13 mouse cellular contexts compared by ENCODE assay signal in genomic region chr7:78390019-78390418, GRCm38 (mm10).
A peak's percentile ranks its signal among the peaks of the same experiment; 100 is the strongest.
DNase-seq lines count a peak whose midpoint lies in the region.
"Had no signal": no experiment of that assay in that cellular context is flagged by ENCODE, and none has a peak within 500 bp of the region (broad histone marks: within the 10 kb centered on the region; RNA-seq: fewer than 3 reads in every experiment).

No protein-coding gene starts in this region.

- peak; percentile 76 for DNase-seq in heart, adult 11 months
- no peak for DNase-seq in heart, postnatal 10 days
- DNase-seq in brain, adult 2 months (ENCODE audit: low read depth, low spot score) = peak; percentile 97
- DNase-seq in cerebellum, adult 9-10 months = peak; percentile 96
- DNase-seq in layer of hippocampus, adult 9-10 months (ENCODE audit: low spot score) = peak; percentile 56
- no peak for DNase-seq in c-Kit-positive CD71-positive TER-119-positive erythroid progenitor cells, embryonic 14.5 days (ENCODE audit: low spot score)
- DNase-seq in heart, adult 8-10 months (ENCODE audit: low spot score) = no peak
- no peak for DNase-seq in adrenal gland, postnatal 10 days
- DNase-seq: adrenal gland, postnatal 25 days; gastrocnemius, postnatal 14 days; kidney, postnatal 14 days; liver, embryonic 13.5 days; lung, postnatal 10 days had no signal

- intact Hi-C loops in heart, postnatal 10 days (cut with DNase I) = no loop called here

Comparison
In these comparisons a context has a peak if more than half of its experiments do, and no peak if none do; other contexts are left out.
1. DNase-seq: peak in heart, adult 11 months (single experiment), brain, adult 2 months (single experiment), cerebellum, adult 9-10 months (single experiment) and layer of hippocampus, adult 9-10 months (single experiment); none in heart, postnatal 10 days (0 of 2), c-Kit-positive CD71-positive TER-119-positive erythroid progenitor cells, embryonic 14.5 days (single experiment), heart, adult 8-10 months (single experiment) and adrenal gland, postnatal 10 days (single experiment).